Mouse (Mus musculus): Measurements from ENCODE around the gene Creld2.

The Creld2 gene

GRCm38 (mm10) chr15:88866934-88867356 lies 47.5 kb downstream of the Creld2 start:
- no peak for DNase-seq (ENCODE audit: low read depth in 2 of 2, low spot score in 2 of 2)

GRCm38 (mm10) chr15:88867368-88868023 lies 48.0 kb downstream of the Creld2 start:
- no peak for DNase-seq (ENCODE audit: low read depth in 2 of 2, low spot score in 2 of 2)

- DNase-seq (ENCODE audit: low read depth in 2 of 2, low spot score in 2 of 2): no peak
Observed at GRCm38 (mm10) chr15:88868024-88868742, 48.7 kb downstream of the Creld2 start.

DNA sequence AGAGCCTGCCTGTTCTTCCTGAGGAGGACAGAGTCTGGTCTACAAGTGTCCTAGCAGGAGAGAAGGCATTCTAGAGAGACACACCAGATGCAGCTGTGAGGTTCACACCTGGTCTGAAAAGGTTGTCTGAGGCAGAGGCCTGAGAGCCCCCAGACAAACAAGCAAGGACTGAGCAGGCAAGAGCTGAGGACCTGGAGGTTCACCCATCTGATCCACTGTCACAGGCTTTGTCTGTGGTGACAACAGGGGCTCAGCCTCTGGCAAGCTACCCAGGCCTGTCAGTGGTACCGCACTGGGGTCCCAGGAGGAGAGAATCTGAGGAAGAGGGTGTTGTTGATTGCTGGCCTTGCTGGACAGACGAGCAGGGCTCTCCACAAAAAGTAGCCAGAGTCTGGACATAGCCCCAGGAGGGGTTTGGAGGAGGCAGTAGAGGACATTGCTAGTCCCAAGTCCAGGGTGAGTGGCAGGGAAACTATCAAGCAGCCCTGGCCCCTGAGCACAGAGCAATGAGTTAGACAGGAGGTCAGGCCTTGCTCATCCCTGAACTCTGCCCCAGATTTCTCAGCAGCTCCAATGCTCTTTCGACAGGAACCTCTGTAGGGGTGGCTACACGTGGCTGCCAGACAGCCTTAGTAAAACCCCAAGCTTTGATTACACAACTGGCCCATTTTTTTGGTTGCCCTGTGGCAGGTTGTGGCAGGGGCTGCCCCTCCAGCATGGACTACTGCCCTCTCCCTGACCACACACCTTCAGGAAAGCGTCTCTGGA lies 51.2 kb downstream of the Creld2 start:
- DNase-seq (ENCODE audit: low read depth in 2 of 2, low spot score in 2 of 2): no peak

- no peak for DNase-seq (ENCODE audit: low read depth in 2 of 2, low spot score in 2 of 2)
Observed at GRCm38 (mm10) chr15:88874061-88874460, 54.6 kb downstream of the Creld2 start.

GRCm38 (mm10) chr15:88874477-88874876 lies 55.0 kb downstream of the Creld2 start:
- DNase-seq (ENCODE audit: low read depth in 2 of 2, low spot score in 2 of 2): no peak

DNA sequence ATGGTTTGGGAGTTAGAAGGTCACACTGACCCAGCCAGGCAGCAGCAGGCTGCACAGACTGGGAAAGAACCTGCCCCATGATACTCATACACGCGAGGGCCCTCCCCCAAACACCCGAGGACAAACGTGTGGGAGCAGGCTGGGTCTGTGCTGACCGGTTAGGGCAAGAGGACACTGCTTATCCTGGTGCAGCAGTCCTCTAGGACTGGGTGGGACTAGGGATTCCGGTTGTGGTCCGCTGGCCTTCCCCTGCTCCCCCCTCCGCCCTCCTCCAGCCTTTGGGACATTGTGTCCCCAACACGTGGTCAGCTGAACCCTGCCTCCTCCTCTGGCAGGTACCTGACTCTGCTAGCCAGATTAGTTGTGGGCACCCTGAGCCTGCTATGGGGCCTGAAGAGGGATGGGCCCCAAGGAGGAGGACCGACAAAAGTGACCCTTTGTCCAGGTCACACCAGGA lies 56.2 kb downstream of the Creld2 start:
- DNase-seq (ENCODE audit: low read depth in 2 of 2, low spot score in 2 of 2): no peak
